Mouse (Mus musculus) heart, postnatal 0 days (tissue): ENCODE measurements around the gene Ephb1.

Source experiments
- CTCF ChIP-seq: IDR thresholded peaks from 2 replicates; pipeline ENCODE4 v1.5.1; 2016; ENCODE audit warnings: antibody characterized with exemption, control low read depth, low read depth
- EP300 ChIP-seq: IDR thresholded peaks from 2 replicates; pipeline ENCODE4 v1.6.1; 2016; ENCODE audit warnings: antibody characterized with exemption, low read depth

GRCm38 (mm10) chr9:101875306-101875705, 479.2 kb downstream of the Ephb1 start:
- TF ChIP-seq CTCF (no peak), EP300 (no peak)
